Mouse (Mus musculus): ENCODE results near the gene Mtg2.

Gene Mtg2

DNA sequence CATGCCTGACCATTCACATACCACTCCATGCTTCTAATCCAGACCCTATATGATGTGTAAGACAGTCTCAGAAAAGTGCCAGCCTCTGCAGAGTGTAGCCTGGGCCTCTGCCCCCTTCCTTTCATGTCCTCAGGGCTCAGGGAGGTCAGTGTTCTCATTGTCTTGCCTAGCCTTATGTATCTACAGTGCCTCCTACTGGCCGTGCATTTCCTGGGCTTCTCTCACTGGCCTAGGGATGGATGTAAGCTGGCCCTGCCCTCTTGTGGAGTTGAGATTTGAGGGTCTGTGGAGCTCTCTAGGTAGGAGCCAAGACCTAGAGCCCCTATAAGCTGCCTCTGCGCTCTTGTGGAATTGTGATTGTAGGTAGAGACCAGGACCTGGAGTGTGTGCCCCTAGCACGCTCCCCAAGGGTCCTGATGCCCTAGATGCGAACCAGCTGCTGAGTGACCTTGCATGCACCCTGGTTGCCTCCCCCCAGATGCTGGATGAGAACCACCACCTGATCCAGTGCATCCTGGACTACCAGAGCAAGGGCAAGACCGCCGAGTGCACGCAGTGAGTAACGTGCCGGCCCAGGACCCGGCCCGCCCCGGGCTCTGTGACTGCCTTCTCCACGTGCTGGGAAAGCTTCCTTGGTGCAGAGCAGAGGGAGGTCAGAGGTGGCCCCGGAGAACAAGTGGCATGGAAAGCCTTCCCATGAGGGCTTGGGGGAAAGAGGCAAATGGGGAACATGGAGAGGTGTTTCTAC lies 18.2 kb upstream of the Mtg2 start:
- no peak for DNase-seq (ENCODE audit: low read depth, low spot score)

- DNase-seq (ENCODE audit: low read depth, low spot score) = no peak
Measured at GRCm38 (mm10) chr2:180053001-180053400, 17.4 kb upstream of the Mtg2 start.

DNA sequence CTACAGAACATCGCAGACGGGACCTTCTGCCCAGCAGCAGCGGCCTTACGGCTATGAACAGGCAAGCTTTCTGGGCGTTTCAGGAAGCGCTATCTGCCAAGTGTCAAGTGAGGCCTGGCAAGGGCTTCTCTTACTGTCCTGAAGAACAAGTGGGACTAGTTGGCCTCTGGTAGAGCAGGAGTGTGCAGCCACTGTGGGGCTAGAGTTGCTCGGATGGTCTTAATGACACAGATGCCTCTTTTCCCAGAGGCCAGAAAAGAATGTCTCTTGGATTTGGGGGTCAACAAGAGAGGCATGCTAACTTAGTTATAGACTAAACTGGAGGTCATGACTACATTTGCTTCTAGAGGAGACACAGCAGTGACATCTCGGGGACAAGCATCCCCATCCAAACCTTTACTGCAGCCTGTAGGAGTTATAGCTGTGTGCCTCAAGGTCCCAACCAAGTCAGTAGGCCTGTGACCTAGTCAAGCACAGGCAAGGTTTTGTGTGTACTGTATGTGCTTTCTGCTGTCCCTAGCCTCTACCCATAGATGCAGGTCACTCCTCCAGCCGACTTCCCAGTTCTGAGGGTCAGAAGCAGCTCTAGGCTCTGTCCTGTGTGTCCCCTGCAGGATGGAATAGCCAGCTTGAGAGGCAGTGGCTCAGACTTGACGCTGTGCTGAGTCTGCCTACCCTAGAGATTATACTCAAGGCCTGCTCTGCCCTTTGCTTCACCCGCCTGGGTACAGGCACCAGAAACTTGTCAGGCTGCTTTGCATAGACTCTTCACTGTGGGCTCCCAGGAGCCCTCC lies 6.9 kb upstream of the Mtg2 start:
- no peak for DNase-seq (ENCODE audit: low read depth, low spot score)

DNA sequence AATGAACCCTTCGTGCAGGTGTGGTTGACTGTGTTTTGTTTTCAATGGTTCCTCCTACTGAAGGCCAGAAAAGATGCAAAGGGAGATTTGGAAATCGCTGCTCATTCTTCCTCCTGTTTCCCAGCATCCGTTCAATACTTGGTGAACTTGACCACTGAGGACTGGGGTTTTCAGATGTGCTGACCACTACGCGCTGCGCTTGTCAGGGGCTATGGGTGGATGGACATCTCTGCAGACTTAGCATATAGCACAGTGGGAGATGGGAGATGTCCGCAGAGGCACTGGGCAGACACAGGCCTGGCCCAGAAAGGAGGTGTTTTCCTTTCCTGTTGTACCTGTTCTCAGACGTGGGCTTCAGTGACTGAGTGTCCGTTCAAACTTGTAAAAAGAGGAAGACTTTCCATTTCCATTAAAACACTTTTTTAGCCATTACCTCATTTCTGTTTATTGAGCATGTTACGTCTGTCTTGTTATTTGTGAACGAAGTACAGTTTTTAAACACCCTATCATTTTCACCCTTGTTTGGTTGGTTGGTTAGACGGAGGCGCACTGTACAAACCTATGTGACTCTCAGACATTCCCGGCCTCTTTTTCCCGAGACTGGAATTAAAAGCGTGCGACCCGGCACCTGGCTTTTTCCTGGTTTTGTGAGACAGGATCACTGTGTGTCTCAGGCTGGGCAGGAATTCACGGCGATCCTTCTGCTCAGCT lies 463 bp upstream of the Mtg2 start:
- DNase-seq (ENCODE audit: low read depth, low spot score) = no peak

GRCm38 (mm10) chr2:180071671-180072070 lies 1.3 kb downstream of the Mtg2 start:
- DNase-seq (ENCODE audit: low read depth, low spot score) = no peak

DNA sequence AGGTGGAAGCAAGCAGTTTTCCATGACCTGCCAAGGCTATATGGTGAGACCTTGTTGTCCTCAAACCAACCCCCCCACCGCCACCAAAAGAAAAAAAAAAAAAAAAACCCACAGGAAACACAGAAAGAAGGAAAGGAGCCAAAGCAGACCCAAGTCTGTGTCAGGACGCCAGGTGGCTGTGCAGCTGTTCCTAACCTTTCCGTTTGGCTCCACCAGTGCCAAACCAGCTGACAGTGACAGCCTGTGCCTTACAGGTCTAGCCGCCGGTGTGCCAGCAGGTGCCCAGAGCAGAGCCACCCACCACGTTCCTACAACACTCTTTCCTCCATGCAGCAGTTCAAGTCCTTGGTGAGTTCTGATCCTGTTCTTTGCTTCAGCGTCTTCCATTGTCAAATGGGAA lies 2.5 kb downstream of the Mtg2 start:
- no peak for DNase-seq (ENCODE audit: low read depth, low spot score)

GRCm38 (mm10) chr2:180077622-180078021 lies 7.2 kb downstream of the Mtg2 start:
- no peak for DNase-seq (ENCODE audit: low read depth, low spot score)

DNA sequence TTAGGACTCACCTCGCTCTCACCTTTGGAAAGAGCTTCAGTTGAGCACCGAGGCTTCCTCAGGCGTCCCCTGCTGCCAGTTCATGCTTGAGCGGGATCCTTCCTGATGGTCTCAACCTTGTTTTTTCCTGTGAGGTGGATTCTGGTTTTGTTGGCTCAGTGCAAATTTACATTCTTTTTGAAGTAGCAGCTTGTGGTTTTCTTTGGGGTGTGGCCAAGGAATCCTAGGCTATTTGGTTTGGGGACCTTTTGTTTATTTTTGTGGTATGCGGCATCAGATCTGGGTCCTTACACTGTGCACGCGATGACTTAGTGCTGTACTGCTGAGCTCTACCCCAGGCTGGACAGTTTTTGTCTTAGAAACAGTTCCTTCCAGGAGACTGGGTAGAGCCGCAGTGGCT lies 10.3 kb downstream of the Mtg2 start:
- DNase-seq (ENCODE audit: low read depth, low spot score) = no peak

DNA sequence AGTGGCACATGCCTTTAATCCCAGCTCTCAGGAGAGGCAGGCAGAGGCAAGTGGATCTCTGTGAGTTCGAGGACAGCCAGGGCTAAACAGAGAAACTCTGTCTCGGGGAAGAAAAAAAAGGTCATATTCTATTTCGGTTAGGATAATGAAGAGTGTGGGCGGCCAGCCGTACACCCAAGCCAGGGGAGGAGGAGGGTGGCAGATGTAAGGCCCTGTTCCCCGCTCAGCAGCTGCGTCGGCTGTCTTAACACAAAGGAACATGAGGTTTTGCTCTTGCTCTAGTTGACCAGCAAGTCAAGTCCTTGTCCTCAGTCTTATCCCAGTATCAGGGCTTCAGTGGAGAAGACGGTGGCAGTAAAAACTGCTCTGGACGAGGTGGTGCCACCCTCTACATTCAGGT lies 12.7 kb downstream of the Mtg2 start:
- DNase-seq (ENCODE audit: low read depth, low spot score) = no peak

GRCm38 (mm10) chr2:180084565-180084964 lies 14.2 kb downstream of the Mtg2 start:
- no peak for DNase-seq (ENCODE audit: low read depth, low spot score)

DNA sequence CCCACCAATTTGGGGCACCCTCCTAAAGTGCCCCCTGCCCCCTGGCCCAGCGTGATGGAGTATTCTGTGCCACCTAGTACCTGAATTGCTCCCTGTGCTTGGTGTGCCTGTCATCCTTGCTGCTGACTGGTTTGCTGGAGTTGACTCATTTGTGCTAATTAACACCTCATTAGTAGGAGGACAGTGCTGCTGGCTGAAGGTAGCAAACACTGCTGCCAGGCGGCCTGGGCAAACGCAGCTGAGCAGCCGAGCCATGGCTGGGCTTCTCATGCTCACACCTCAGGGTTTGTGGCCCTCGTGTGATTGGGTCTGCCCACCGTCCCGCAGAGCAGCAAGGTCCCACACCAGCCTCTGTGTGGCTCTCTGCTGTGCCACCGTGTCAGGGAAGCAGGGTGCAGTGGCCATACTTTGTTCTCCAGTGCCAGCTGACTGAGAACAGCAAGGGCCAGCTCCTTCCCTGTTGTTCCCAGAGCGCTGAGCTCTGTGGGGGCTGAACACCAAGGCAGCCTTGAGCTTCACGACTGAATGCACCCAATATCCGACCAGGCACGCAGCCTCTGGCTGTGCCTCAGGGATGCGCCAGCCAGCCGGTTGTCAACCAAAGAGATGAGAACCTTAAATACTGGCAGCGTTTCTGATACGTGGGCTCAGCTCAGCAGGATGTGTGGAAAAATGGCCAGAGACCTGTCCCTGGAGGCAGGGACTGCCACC lies 15.7 kb downstream of the Mtg2 start:
- DNase-seq (ENCODE audit: low read depth, low spot score) = no peak

DNA sequence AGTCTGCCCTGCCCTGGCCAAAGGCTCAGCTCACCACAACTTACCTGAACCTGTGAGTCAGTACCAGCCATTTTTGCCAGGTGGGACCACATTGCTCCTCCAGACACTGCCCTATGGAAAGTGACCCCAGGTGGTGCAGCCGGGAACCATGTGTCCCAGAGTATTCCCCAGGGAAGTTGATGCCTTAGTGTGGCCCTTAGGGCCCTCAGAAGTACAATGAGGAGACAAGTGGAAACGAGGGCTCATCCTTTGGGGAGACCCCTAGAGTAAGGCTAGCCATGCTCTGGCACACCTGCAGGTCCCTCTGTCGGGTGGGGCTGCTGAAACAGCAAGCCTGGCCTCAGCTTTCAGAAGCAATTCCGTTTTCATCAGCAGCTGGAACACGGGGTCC lies 16.2 kb downstream of the Mtg2 start:
- no peak for DNase-seq (ENCODE audit: low read depth, low spot score)

DNA sequence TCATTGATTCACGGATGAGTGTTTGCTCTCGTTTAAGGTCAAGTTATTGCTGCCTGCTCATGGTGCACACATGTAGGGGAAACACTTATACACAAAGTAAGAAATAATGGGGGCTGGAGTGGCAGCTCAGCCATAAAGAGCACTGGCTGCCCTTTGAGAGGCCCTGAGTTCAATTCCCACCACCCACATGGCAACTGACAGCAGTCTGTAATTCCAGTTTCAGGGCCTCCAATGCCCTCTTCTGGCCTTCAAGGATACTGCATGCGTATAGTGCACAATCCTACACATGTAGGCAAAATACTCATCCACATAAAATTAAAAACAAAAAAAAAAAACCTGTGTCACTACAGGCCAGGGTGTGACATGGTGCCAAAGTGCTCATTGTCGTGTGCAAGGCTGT lies 17.1 kb downstream of the Mtg2 start:
- no peak for DNase-seq (ENCODE audit: low read depth, low spot score)

GRCm38 (mm10) chr2:180090285-180090684 lies 19.9 kb downstream of the Mtg2 start:
- DNase-seq (ENCODE audit: low read depth, low spot score) = no peak

DNA sequence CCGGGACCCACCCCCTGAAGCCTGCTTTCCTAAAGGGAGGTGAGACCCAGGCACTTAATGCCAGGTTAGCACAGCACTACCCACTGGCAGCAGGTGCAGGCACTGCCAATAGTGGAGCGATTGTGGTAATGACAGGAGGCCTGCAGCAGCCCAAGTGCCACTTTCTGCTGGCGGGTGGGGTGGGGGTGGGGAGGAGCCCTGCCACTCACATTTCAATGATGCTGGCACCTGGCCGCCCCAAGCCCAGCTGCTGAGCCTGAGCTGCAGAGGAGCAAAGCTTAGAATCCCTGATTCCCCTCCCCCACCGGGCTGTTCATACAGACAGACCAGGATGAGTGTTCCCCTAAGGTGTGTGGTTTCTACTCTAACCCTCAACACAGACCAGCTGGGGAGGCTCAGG lies 25.3 kb downstream of the Mtg2 start:
- no peak for DNase-seq (ENCODE audit: low read depth, low spot score)

DNA sequence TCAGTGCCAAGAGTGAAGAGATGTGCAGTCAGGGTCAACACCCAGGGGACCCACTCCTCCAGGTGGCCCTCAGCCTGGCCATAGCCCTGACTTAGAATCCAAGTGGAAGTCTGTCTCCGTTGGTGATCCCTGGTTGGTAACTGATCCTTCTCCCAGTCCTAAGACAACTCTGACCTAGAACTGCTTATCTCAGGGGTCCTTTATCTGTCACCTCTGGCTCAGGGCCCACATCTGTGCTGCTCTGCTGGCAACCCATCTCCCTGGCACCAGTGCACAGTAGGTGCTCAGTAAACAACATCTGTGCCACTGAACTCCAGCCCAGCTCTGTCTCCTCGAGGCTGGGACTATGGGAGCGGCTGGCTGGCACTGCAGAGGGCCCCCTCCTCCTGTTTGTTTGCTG lies 27.2 kb downstream of the Mtg2 start:
- DNase-seq (ENCODE audit: low read depth, low spot score) = no peak

- DNase-seq (ENCODE audit: low read depth, low spot score) = no peak
Measured at GRCm38 (mm10) chr2:180098167-180098566, 27.8 kb downstream of the Mtg2 start.

DNA sequence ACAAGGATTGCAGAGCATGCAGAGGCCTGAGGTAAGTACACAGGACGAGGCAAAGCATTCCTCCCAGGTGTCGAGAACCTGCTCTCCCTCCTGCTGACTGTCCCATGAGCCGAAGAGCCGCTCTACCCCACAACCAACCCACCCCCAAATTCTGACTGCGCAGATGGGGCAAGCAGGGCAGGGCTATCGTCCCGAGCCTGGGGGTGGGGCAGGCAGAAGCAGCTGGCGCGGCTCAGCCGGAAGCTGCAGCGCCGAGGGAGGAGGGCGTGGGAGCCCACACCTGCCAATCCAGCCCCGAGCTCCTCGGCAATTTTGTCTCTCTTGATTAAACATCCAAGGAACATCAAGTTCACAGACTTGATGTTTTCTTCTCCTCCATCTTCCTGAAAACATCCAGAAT lies 29.1 kb downstream of the Mtg2 start:
- no peak for DNase-seq (ENCODE audit: low read depth, low spot score)

DNA sequence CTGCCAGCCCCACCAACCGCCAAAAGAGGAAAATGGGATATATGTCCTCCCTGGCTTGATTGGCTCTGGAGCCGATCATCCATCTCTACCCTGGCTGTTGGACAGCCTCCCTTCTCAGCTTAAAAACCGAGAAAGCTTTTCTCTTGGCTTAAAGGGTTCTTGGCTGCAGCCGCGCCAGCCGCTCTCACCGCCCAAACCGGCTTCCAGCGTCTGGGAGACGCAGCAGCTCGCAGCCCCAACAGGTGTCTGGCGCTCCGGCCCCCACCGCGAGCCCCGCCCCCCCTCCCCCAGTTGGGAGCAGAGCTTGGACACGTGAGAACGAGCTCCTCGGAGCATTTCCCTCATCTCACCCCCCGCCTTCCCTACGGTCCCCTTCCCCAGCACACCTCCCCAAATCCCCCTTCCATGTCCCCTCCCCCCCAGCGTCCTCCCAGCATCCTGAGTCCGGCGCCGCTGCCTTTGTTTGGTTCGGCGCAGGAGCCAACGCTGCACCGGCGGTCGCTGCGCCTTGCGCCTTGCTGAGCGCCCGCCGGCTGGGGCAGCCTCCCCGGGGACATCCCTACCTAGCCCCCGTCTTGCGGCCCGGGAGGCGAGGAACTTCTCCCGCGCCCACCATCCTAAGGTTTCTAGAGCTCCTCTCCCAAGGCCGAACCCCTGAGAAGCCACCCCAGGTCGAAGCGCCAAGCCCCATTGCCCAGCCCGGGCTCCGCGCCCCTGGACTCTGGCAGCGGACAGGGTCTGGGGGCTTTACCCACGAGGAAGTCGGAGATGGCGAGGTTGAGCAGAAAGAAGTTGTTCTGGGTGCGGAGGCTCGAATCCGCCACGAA lies 33.0 kb downstream of the Mtg2 start:
- DNase-seq (ENCODE audit: low read depth, low spot score) = no peak

DNA sequence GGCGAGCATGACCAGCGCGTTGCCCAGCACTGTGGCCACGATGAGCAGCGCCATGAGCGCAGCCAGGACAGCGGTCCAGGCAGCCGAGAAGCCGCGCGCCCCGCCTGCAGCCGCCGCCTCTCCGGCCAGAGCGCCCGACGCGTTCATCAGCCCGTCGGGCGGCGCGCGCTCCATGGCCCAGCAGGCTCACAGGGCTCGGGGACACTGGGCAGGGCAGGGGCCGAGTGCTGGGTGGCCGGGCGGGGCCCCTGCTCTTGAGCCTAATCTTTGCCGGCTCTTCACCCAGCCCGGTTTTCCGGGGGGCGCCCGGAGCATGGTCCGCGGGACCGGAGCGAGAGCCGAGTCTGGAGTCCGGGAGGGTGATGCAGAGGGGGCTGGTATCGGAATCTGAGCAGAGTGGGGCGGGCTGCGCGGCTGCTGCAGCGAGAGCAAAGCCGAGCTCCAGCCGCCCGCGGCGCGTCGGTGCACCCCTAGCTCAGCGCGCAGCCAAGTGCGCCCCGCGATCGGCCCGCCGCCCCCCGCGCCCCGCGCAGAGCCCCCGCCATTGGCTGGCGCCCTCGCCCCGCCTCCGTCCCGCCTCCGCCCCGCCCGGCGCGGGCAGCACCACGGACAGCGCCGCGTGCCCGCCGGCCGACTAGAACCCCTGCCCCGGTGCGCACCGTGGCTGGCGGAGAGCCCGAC lies 33.7 kb downstream of the Mtg2 start, which contains the start of gene Hrh3:
Gene Hrh3, minus strand, starts transcription at position 511 of the 681 bp plus-strand sequence.
- no peak for DNase-seq (ENCODE audit: low read depth, low spot score)
